Mouse (Mus musculus): ENCODE measurements around the gene 1700020L24Rik. TPM values are rescaled to one million over a fixed set of nuclear protein-coding genes. Genes with fewer than 3 reads are reported as not detected.
A peak's percentile ranks its signal among the peaks of the same experiment; 100 is the strongest.

1700020L24Rik gene
- polyA plus RNA-seq, 2 experiments: 1.9 to 2.1 TPM

- ATAC-seq (ENCODE audit: insufficient read depth) (peak; percentile 66), DNase-seq (ENCODE audit: low read depth in 3 of 3, low spot score in 3 of 3) (peak; percentile 12 to 32 (median 24))
- under 1% methylated on average over 51 of the region's 52 CpGs for WGBS (ENCODE audit: insufficient replicate concordance)
- Histone ChIP-seq H3K27me3 (ENCODE audit: control insufficient read depth, insufficient read depth, low read length) (no peaks in the 10 kb centered on the region), H3K4me1 (replicated peaks; ENCODE audit: control insufficient read depth in 2 of 2, insufficient read depth in 2 of 2, low read length in 1 of 2) (peaks cover 10 to 16% of the 10 kb centered on the region in 2 experiments), H3K4me2 (ENCODE audit: low read depth) (peak overlapping the region; percentile 73), H3K4me3 (ENCODE audit: insufficient read depth in 1 of 2, low read depth in 2 of 2, low read length in 2 of 2) (peak overlapping the region; percentile 79 to 100), H3K9me3 (ENCODE audit: control insufficient read depth, low read length) (no peaks in the 10 kb centered on the region), H3K36me3 (replicated peaks; ENCODE audit: control insufficient read depth, insufficient read depth, low read depth) (peaks cover 17% of the 10 kb centered on the region), H3K9ac (replicated peaks) (peak overlapping the region; percentile 94), H3K27ac (peak overlapping the region; percentile 18)
- TF ChIP-seq EP300 (IDR thresholded peaks at IDR 0.05; ENCODE audit: low read depth) (no peak), CTCF (IDR thresholded peaks at IDR 0.05; ENCODE audit: low read depth) (no peak)
Measured at GRCm38 (mm10) chr11:83473235-83474016, 35.9 kb downstream of the 1700020L24Rik start.

Other genes starting within 250 kb of the 1700020L24Rik start
- 1.3 and 2.6 TPM in 2 replicates for gene Slfn3, start 246.3 kb upstream of the 1700020L24Rik start, polyA plus RNA-seq (2012; rRNA removed)
- 2.4 and 2.7 TPM in 2 replicates for gene Slfn3, start 246.3 kb upstream of the 1700020L24Rik start, polyA plus RNA-seq (2014; fragmentation: Nextera tagmentation; extraction: Ambion mirVana)
- gene Slfn14, start 151.0 kb upstream of the 1700020L24Rik start, polyA plus RNA-seq (2012; rRNA removed): 11.4 and 15.4 TPM in 2 replicates
- 29.3 and 30.4 TPM in 2 replicates for gene Slfn14, start 151.0 kb upstream of the 1700020L24Rik start, polyA plus RNA-seq (2014; fragmentation: Nextera tagmentation; extraction: Ambion mirVana)
- 10.5 and 11.7 TPM in 2 replicates for gene Ap2b1, start 138.7 kb upstream of the 1700020L24Rik start, polyA plus RNA-seq (2012; rRNA removed)
- gene Ap2b1, start 138.7 kb upstream of the 1700020L24Rik start, polyA plus RNA-seq (2014; fragmentation: Nextera tagmentation; extraction: Ambion mirVana): 20.9 and 22.3 TPM in 2 replicates
- 3.1 and 3.4 TPM in 2 replicates for gene Pex12, start 135.1 kb upstream of the 1700020L24Rik start, polyA plus RNA-seq (2012; rRNA removed)
- gene Pex12, start 135.1 kb upstream of the 1700020L24Rik start, polyA plus RNA-seq (2014; fragmentation: Nextera tagmentation; extraction: Ambion mirVana): 4.2 and 4.8 TPM in 2 replicates
- gene Rasl10b, start 28.5 kb upstream of the 1700020L24Rik start, polyA plus RNA-seq (2012; rRNA removed): 0.31 and 0.35 TPM in 2 replicates
- 0.06 and 0.13 TPM in 2 replicates for gene Rasl10b, start 28.5 kb upstream of the 1700020L24Rik start, polyA plus RNA-seq (2014; fragmentation: Nextera tagmentation; extraction: Ambion mirVana)
- not detected in 2 replicates for gene Gas2l2, start 8.2 kb upstream of the 1700020L24Rik start, polyA plus RNA-seq (2012; rRNA removed)
- gene Gas2l2, start 8.2 kb upstream of the 1700020L24Rik start, polyA plus RNA-seq (2014; fragmentation: Nextera tagmentation; extraction: Ambion mirVana): not detected in 2 replicates
- gene Mmp28, start 25.4 kb downstream of the 1700020L24Rik start, polyA plus RNA-seq (2012; rRNA removed): 0.31 and 0.34 TPM in 2 replicates
- 0.10 and 0.24 TPM in 2 replicates for gene Mmp28, start 25.4 kb downstream of the 1700020L24Rik start, polyA plus RNA-seq (2014; fragmentation: Nextera tagmentation; extraction: Ambion mirVana)
- 18.4 and 43.1 TPM in 2 replicates for gene Taf15, start 35.4 kb downstream of the 1700020L24Rik start, polyA plus RNA-seq (2012; rRNA removed)
- 1.9 and 2.2 TPM in 2 replicates for gene Taf15, start 35.4 kb downstream of the 1700020L24Rik start, polyA plus RNA-seq (2014; fragmentation: Nextera tagmentation; extraction: Ambion mirVana)
- gene Heatr9, start 84.5 kb downstream of the 1700020L24Rik start, polyA plus RNA-seq (2012; rRNA removed): not detected in 2 replicates
- not detected in 2 replicates for gene Heatr9, start 84.5 kb downstream of the 1700020L24Rik start, polyA plus RNA-seq (2014; fragmentation: Nextera tagmentation; extraction: Ambion mirVana)
- 0.39 and 0.42 TPM in 2 replicates for gene Ccl5, start 92.8 kb downstream of the 1700020L24Rik start, polyA plus RNA-seq (2012; rRNA removed)
- 0.77 and 0.95 TPM in 2 replicates for gene Ccl5, start 92.8 kb downstream of the 1700020L24Rik start, polyA plus RNA-seq (2014; fragmentation: Nextera tagmentation; extraction: Ambion mirVana)
- 5.7 and 9.7 TPM in 2 replicates for gene Ccl9, start 141.0 kb downstream of the 1700020L24Rik start, polyA plus RNA-seq (2012; rRNA removed)
- 33.4 and 35.5 TPM in 2 replicates for gene Ccl9, start 141.0 kb downstream of the 1700020L24Rik start, polyA plus RNA-seq (2014; fragmentation: Nextera tagmentation; extraction: Ambion mirVana)
- 2.4 and 2.6 TPM in 2 replicates for gene Ccl6, start 155.4 kb downstream of the 1700020L24Rik start, polyA plus RNA-seq (2012; rRNA removed)
- gene Ccl6, start 155.4 kb downstream of the 1700020L24Rik start, polyA plus RNA-seq (2014; fragmentation: Nextera tagmentation; extraction: Ambion mirVana): 9.2 and 12.7 TPM in 2 replicates
- not detected in 2 replicates for gene Rpl9-ps1, start 207.9 kb downstream of the 1700020L24Rik start, polyA plus RNA-seq (2012; rRNA removed)
- gene Rpl9-ps1, start 207.9 kb downstream of the 1700020L24Rik start, polyA plus RNA-seq (2014; fragmentation: Nextera tagmentation; extraction: Ambion mirVana): not detected in 2 replicates
- 0.83 and 1.2 TPM in 2 replicates for gene Ccl3, start 211.7 kb downstream of the 1700020L24Rik start, polyA plus RNA-seq (2012; rRNA removed)
- gene Ccl3, start 211.7 kb downstream of the 1700020L24Rik start, polyA plus RNA-seq (2014; fragmentation: Nextera tagmentation; extraction: Ambion mirVana): 1.1 TPM in 2 replicates
- gene Ccl4, start 224.9 kb downstream of the 1700020L24Rik start, polyA plus RNA-seq (2012; rRNA removed): 0.31 and 0.45 TPM in 2 replicates
- 0.30 and 0.84 TPM in 2 replicates for gene Ccl4, start 224.9 kb downstream of the 1700020L24Rik start, polyA plus RNA-seq (2014; fragmentation: Nextera tagmentation; extraction: Ambion mirVana)

Measured in liver, embryonic 14.5 days (tissue).